Mouse (Mus musculus): Measurements from ENCODE around the gene Ppm1b.

- no peak for TF ChIP-seq CTCF (IDR thresholded peaks at IDR 0.05; ENCODE audit: control insufficient read depth, insufficient read depth, insufficient replicate concordance, low read depth, low read length)
- TF ChIP-seq POLR2A (IDR thresholded peaks at IDR 0.05; ENCODE audit: control insufficient read depth, low read depth, low read length): no peak
These were observed 9.7 kb downstream of the Ppm1b start for GRCm38 (mm10) chr17:84966231-84966630.

All from testis, adult 2 months (tissue).